Mouse (Mus musculus) spleen, adult 18-20 months (tissue): ENCODE measurements around the gene Tmem11.

Source experiments
- DNase-seq, 2 experiments: peaks; one replicate each; pipeline ENCODE4 v3.0.0; 2022; ENCODE audit warnings: mixed read lengths in 2 of 2

Tmem11 gene

GRCm38 (mm10) chr11:60826700-60827099, 52.4 kb downstream of the Tmem11 start:
- no peak for DNase-seq

DNA sequence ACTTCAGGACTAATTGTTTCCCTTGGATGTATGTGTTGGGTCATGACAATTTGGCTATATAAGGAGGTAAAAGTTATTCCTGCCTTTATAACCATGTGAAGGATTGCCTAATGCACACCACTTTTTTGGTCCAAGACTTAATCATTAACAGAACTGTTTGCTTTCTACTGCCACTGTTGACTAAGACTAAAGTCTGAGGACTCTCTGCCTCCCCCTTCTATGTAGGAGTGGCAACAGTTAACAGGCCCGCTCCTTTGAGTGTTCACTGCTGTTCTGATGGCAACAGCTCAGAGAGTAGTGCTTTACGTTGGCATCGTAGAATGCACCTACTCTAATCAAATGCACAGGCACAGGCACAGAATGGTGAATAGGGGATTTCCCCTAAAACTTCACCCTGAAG, 53.9 kb downstream of the Tmem11 start:
- DNase-seq, result no peak

DNA sequence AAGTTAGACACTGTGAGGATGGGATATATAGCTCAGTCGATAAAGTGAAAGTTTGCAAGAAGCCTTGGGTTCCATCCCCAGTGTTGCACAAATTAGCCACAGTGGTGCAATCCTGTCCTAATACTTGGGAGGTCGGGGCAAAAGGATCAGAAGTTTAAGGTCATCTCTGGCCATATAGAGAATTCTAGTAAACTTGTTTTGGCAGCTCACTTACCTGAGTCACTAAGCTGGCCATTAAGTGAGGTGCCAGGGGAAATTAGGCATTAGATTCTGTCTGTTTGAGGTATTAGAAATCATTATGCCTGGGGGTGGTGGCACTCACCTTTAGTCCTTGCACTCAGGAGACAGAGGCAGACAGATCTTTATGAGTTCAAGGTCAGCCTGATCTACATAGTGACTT, 55.3 kb downstream of the Tmem11 start:
- no peak for DNase-seq

GRCm38 (mm10) chr11:60816398-60816797, 62.7 kb downstream of the Tmem11 start:
- DNase-seq, result no peak
